Mouse (Mus musculus) CH12.LX (cell line): ENCODE measurements at regions not wholly inside any gene's neighbourhood (a gene's known extent, or its start where the extent isn't known, plus 50 kb on each side); places are given as distances from the start of the nearest gene placed in this dataset.

Experiments
- DNase-seq: peaks from one replicate; pipeline ENCODE4 v3.0.0-alpha.2; 2013; ENCODE audit errors: extremely low read depth
- H3K27ac ChIP-seq: 2 replicates; pipeline ENCODE4 v1.5.1; 2012; ENCODE audit warnings: low read depth, mild to moderate bottlenecking, control low read depth, moderate library complexity; ENCODE audit not compliant: insufficient read depth
- H3K27me3 ChIP-seq: replicated peaks from 2 replicates; pipeline ENCODE3; 2012; ENCODE audit warnings: inconsistent platforms
- H3K36me3 ChIP-seq, 2 experiments: replicated peaks in 1 of 2; 2 replicates each; pipeline versions ENCODE3 to v1.6.1; 2012; ENCODE audit warnings: inconsistent platforms in 1 of 2, low read length in 1 of 2, mild to moderate bottlenecking in 1 of 2, mixed read lengths in 1 of 2, moderate library complexity in 1 of 2; ENCODE audit not compliant: control insufficient read depth in 1 of 2, insufficient read depth in 1 of 2
- H3K4me1 ChIP-seq, 2 experiments: 2 replicates each; pipeline ENCODE4 v1.6.1; 2012; ENCODE audit warnings: inconsistent platforms in 1 of 2, moderate library complexity in 1 of 2; ENCODE audit not compliant: insufficient read depth in 2 of 2, control insufficient read depth in 1 of 2
- H3K4me2 ChIP-seq: 2 replicates; pipeline ENCODE4 v1.6.1; 2012; ENCODE audit warnings: low read depth, mild to moderate bottlenecking, control low read depth; ENCODE audit not compliant: poor library complexity, insufficient read depth, severe bottlenecking
- H3K4me3 ChIP-seq, 3 experiments: fragments of 150-350 bp in 1 of 3; sonication (generic) in 1 of 3; replicated peaks in 1 of 3; 2 replicates each; pipeline versions ENCODE3 to v1.5.1; 2011 to 2012; ENCODE audit warnings: low read depth in 2 of 3, low read length in 2 of 3, mild to moderate bottlenecking in 2 of 3, moderate library complexity in 2 of 3, control low read depth in 1 of 3, improper control_type of control experiment in 1 of 3, inconsistent platforms in 1 of 3, mixed read lengths in 1 of 3; ENCODE audit not compliant: poor library complexity in 1 of 3
- H3K79me2 ChIP-seq: replicated peaks from 2 replicates; pipeline ENCODE4 v1.6.1; 2012; ENCODE audit warnings: mild to moderate bottlenecking, moderate library complexity; ENCODE audit not compliant: control insufficient read depth, poor library complexity, insufficient read depth, severe bottlenecking; ENCODE audit errors: extremely low read depth
- H3K9ac ChIP-seq: 2 replicates; pipeline ENCODE4 v1.6.1; 2012; ENCODE audit warnings: low read depth, mild to moderate bottlenecking, control low read depth, moderate library complexity; ENCODE audit not compliant: insufficient read depth
- H3K9me3 ChIP-seq: replicated peaks from 2 replicates; pipeline ENCODE3; 2012; ENCODE audit warnings: low read length, inconsistent platforms, mixed read lengths
- CTCF ChIP-seq, 2 experiments: IDR thresholded peaks in 1 of 2; conservative IDR thresholded peaks in 1 of 2; 2 replicates each; pipeline ENCODE4 v1.5.1; 2011 to 2012; ENCODE audit warnings: low read depth in 2 of 2, low read length in 2 of 2, improper control_type of control experiment in 1 of 2, inconsistent platforms in 1 of 2, mild to moderate bottlenecking in 1 of 2, moderate library complexity in 1 of 2
- E2F4 ChIP-seq: IDR thresholded peaks from 2 replicates; pipeline ENCODE4 v1.6.1; 2011; ENCODE audit warnings: low read depth, low read length, improper control_type of control experiment; ENCODE audit not compliant: insufficient replicate concordance
- EP300 ChIP-seq: IDR thresholded peaks from 2 replicates; pipeline ENCODE4 v1.6.1; 2011; ENCODE audit warnings: low read length, improper control_type of control experiment
- ETS1 ChIP-seq: conservative IDR thresholded peaks from 2 replicates; pipeline ENCODE4 v1.6.1; 2012; ENCODE audit warnings: low read depth, mild to moderate bottlenecking, inconsistent platforms, low read length, improper control_type of control experiment, moderate library complexity
- IRF4 ChIP-seq: IDR thresholded peaks from 2 replicates; pipeline ENCODE4 v1.6.1; 2014; ENCODE audit warnings: low read depth, mild to moderate bottlenecking, inconsistent platforms, low read length, improper control_type of control experiment
- JUN ChIP-seq: IDR thresholded peaks from 2 replicates; pipeline ENCODE4 v1.6.1; 2011; ENCODE audit warnings: low read depth, mild to moderate bottlenecking, low read length, improper control_type of control experiment, moderate library complexity; ENCODE audit not compliant: insufficient read depth
- KAT2A ChIP-seq: IDR thresholded peaks from 2 replicates; pipeline ENCODE4 v1.6.1; 2012; ENCODE audit warnings: low read length, improper control_type of control experiment, inconsistent platforms; ENCODE audit not compliant: insufficient replicate concordance
- MAFK ChIP-seq: IDR thresholded peaks from 2 replicates; pipeline ENCODE4 v1.6.1; 2011; ENCODE audit warnings: low read length, improper control_type of control experiment; ENCODE audit not compliant: insufficient replicate concordance
- MAX ChIP-seq: IDR thresholded peaks from 2 replicates; pipeline ENCODE4 v1.6.1; 2011; ENCODE audit warnings: low read length, improper control_type of control experiment
- MAZ ChIP-seq: IDR thresholded peaks from 2 replicates; pipeline ENCODE4 v1.6.1; 2012; ENCODE audit warnings: low read depth, mild to moderate bottlenecking, inconsistent platforms, low read length, improper control_type of control experiment, moderate library complexity
- MEF2A ChIP-seq: IDR thresholded peaks from 2 replicates; pipeline ENCODE4 v1.6.1; 2014; ENCODE audit warnings: low read depth, mild to moderate bottlenecking, inconsistent platforms, low read length, improper control_type of control experiment, borderline replicate concordance
- MXI1 ChIP-seq: IDR thresholded peaks from 2 replicates; pipeline ENCODE4 v1.6.1; 2011; ENCODE audit warnings: mild to moderate bottlenecking, low read depth, low read length, improper control_type of control experiment
- MYC ChIP-seq: IDR thresholded peaks from 2 replicates; pipeline ENCODE4 v1.6.1; 2011; ENCODE audit warnings: low read depth, mild to moderate bottlenecking, improper control_type of control experiment, low read length
- PAX5 ChIP-seq: IDR thresholded peaks from 2 replicates; pipeline ENCODE4 v1.6.1; 2012; ENCODE audit warnings: low read length, inconsistent platforms, mixed read lengths
- POLR2A ChIP-seq: IDR thresholded peaks from 2 replicates; pipeline ENCODE4 v1.6.1; 2011; ENCODE audit warnings: low read depth, mild to moderate bottlenecking, improper control_type of control experiment, low read length
- RAD21 ChIP-seq: IDR thresholded peaks from 2 replicates; pipeline ENCODE4 v1.6.1; 2011; ENCODE audit warnings: low read depth, mild to moderate bottlenecking, low read length, improper control_type of control experiment, moderate library complexity
- RCOR1 ChIP-seq: conservative IDR thresholded peaks from 2 replicates; pipeline ENCODE4 v1.6.1; 2012; ENCODE audit warnings: low read depth, mild to moderate bottlenecking, inconsistent platforms, low read length, improper control_type of control experiment
- SIN3A ChIP-seq: IDR thresholded peaks from 2 replicates; pipeline ENCODE4 v1.6.1; 2012; ENCODE audit warnings: low read length, improper control_type of control experiment, inconsistent platforms
- SMC3 ChIP-seq: IDR thresholded peaks from 2 replicates; pipeline ENCODE4 v1.6.1; 2011; ENCODE audit warnings: low read depth, low read length, improper control_type of control experiment
- TCF12 ChIP-seq: IDR thresholded peaks from 2 replicates; pipeline ENCODE4 v1.6.1; 2014; ENCODE audit warnings: low read depth, mild to moderate bottlenecking, inconsistent platforms, low read length, improper control_type of control experiment
- UBTF ChIP-seq: IDR thresholded peaks from 2 replicates; pipeline ENCODE4 v1.6.1; 2012; ENCODE audit warnings: low read depth, mild to moderate bottlenecking, inconsistent platforms, low read length, improper control_type of control experiment, moderate library complexity
- USF2 ChIP-seq: conservative IDR thresholded peaks from 2 replicates; pipeline ENCODE4 v1.6.1; 2011; ENCODE audit warnings: low read depth, low read length, improper control_type of control experiment
- ZKSCAN1 ChIP-seq: IDR thresholded peaks from 2 replicates; pipeline ENCODE4 v1.6.1; 2012; ENCODE audit warnings: low read depth, inconsistent platforms, low read length, improper control_type of control experiment, borderline replicate concordance
- ZMIZ1 ChIP-seq: IDR thresholded peaks from 2 replicates; pipeline ENCODE4 v1.6.1; 2012; ENCODE audit warnings: low read depth, mild to moderate bottlenecking, inconsistent platforms, low read length, improper control_type of control experiment
- ZNF384 ChIP-seq: IDR thresholded peaks from 2 replicates; pipeline ENCODE4 v1.6.1; 2012; ENCODE audit warnings: low read depth, low read length, improper control_type of control experiment, inconsistent platforms
- dilution Hi-C: fragments of 300-500 bp; cut with MboI; formaldehyde crosslinking; loops from 2 replicates; pipeline ENCODE4 v1.14.3; 2020; ENCODE audit warnings: low sequenced_read_pairs; ENCODE audit not compliant: extremely low pct_unique_long_range_greater_than_20kb, extremely low pct_ligation_motif_present
- in situ Hi-C: fragments of 300-500 bp; cut with MboI; formaldehyde crosslinking; loops from 3 replicates; pipeline ENCODE4 v1.14.3; 2019; ENCODE audit warnings: low sequenced_read_pairs, low pct_ligation_motif_present, low pct_unique_long_range_greater_than_20kb, mixed read lengths

DNA sequence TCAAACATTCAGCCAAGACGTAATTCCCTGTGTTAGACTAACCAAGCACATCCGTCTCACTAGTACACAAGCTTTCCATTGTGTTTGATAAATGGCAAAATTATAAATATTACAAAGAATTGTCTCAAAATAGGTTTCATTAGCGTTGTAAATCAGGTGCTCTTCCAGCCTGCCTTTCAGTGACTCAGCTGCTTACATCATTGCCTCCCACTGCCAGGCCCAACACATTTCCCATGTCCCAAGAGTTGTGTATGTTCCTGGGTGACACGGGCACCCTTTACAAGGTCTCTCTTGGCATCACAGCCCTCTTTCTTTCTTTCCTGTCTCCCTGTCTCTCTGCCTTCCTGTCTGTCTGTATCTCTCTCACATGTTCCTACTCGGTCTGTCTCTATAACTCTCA lies 189.5 kb upstream of the Afdn start:
- H3K27me3 ChIP-seq = no peaks in the 10 kb centered on the region
- no peak overlapping the region for H3K4me2 ChIP-seq
- dilution Hi-C loops (no loop called here), in situ Hi-C loops (no loop called here)
- H3K4me1 ChIP-seq = peaks cover 13 to 39% of the 10 kb centered on the region in 2 experiments
- H3K9ac ChIP-seq = no peak overlapping the region
- H3K79me2 ChIP-seq = no peaks in the 10 kb centered on the region
- H3K4me3 ChIP-seq = no peak overlapping the region
- TF ChIP-seq MXI1 (no peak), MAZ (no peak), MEF2A (no peak), SIN3A (no peak), MYC (no peak), KAT2A (no peak), E2F4 (no peak), EP300 (no peak), TCF12 (no peak), CTCF (conservative IDR thresholded peaks at IDR 0.05 in 1 of 2, IDR thresholded peaks at IDR 0.05 in 1 of 2; ENCODE audit: low read depth in 2 of 2, low read length in 2 of 2) (no peak), RAD21 (no peak), POLR2A (no peak), IRF4 (no peak), SMC3 (no peak), UBTF (no peak), ETS1 (no peak), USF2 (no peak), MAX (no peak)
- DNase-seq = no peak
- no peaks in the 10 kb centered on the region for H3K36me3 ChIP-seq
- no peaks in the 10 kb centered on the region for H3K9me3 ChIP-seq
- no peak overlapping the region for H3K27ac ChIP-seq

DNA sequence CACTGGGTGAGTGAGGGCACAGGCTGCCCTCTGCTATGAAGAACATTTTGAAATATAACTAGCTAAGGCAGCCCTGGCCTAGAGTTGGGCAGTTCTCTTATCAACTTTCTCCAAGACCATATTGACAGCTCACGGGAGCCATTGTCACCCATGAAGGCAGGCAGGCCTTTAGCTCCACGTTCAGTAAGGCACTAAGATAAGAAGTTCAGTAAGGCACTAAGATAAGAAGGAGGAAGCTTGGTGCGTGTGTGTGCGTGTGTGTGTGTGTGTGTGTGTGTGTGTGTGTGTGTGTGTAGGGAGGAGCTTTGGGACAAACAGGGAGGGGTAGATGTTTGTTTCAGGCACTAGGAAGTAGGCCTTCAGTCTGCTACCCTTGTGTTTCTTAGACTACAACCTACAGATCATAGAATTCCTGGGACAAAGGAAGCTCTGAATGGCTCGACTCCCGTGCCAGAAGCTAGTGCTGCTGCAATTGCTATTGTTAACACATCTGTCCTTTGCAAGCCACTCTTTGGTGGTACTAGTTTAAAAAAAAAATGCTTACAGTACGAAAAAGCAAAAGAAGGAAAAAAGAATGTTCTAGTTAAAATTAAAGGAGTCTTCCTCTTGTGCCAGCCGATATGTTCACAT lies 188.0 kb upstream of the Afdn start:
- peaks cover 13 to 38% of the 10 kb centered on the region in 2 experiments for H3K4me1 ChIP-seq
- no peak overlapping the region for H3K27ac ChIP-seq
- no peaks in the 10 kb centered on the region for H3K36me3 ChIP-seq
- no peak overlapping the region for H3K4me3 ChIP-seq
- H3K9me3 ChIP-seq = no peaks in the 10 kb centered on the region
- TF ChIP-seq EP300 (no peak), ZNF384 (no peak), ZKSCAN1 (no peak), E2F4 (no peak), MAX (no peak), JUN (no peak), ZMIZ1 (no peak), MAFK (no peak), UBTF (no peak), PAX5 (no peak), KAT2A (no peak), CTCF (conservative IDR thresholded peaks at IDR 0.05 in 1 of 2, IDR thresholded peaks at IDR 0.05 in 1 of 2; ENCODE audit: low read depth in 2 of 2, low read length in 2 of 2) (no peak), RCOR1 (no peak)
- TF ChIP-seq, all 38 proteins: peak for 0
- no peak overlapping the region for H3K9ac ChIP-seq
- no peaks in the 10 kb centered on the region for H3K27me3 ChIP-seq
- DNase-seq = no peak
- no peak overlapping the region for H3K4me2 ChIP-seq
- dilution Hi-C loops = no loop called here
- H3K79me2 ChIP-seq = no peaks in the 10 kb centered on the region
- in situ Hi-C loops = no loop called here
